Mouse (Mus musculus): ENCODE results near the gene Creb3. TPM values are rescaled to one million over a fixed set of nuclear protein-coding genes. Genes with fewer than 3 reads are reported as not detected.

The Creb3 gene
- polyA plus RNA-seq (2012; rRNA removed) = 93.5 and 113 TPM in 2 replicates

DNA sequence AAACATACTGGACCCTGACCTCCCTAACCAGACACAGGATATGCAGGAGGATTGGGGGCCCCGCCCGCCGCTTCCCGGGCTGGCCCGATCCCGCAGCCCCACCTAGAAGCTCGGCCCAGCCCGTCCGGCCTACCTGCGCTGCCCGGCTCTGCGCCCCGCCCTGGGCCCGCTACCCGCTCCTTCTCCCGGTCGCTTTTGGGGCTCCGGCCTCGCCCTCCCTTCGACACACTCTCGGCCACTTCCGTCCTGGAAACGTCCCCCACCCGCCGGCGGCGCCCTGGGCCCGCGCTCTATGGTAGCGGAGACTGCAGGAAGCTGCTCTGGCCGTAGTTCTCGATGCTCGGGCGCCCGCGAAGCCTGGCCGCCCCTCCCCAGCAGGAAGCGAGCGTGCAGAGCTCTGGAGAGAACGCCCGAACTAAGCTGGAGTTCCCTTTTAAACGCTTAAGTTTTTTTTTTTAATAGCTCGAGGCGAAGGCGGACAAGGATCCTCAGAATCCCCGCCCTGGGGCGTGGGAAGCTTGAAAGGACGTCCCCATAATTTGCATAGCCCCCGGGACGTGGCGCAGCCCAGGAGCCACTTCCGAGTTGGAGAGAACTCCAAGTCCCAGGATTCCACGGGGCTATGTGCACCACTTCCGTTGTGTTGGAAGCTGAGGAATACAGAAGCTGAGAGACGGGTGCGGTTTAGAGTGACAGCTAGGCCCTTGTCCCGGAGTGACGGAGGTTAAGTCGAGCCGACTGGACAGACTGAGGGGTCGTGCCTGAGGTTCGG, at the start of gene Creb3, which contains the start of gene Tln1:
Gene Creb3, plus strand, starts transcription at position 336 of the 772 bp plus-strand sequence.
Gene Tln1, minus strand, starts transcription at position 695 of the 772 bp plus-strand sequence.

DNA sequence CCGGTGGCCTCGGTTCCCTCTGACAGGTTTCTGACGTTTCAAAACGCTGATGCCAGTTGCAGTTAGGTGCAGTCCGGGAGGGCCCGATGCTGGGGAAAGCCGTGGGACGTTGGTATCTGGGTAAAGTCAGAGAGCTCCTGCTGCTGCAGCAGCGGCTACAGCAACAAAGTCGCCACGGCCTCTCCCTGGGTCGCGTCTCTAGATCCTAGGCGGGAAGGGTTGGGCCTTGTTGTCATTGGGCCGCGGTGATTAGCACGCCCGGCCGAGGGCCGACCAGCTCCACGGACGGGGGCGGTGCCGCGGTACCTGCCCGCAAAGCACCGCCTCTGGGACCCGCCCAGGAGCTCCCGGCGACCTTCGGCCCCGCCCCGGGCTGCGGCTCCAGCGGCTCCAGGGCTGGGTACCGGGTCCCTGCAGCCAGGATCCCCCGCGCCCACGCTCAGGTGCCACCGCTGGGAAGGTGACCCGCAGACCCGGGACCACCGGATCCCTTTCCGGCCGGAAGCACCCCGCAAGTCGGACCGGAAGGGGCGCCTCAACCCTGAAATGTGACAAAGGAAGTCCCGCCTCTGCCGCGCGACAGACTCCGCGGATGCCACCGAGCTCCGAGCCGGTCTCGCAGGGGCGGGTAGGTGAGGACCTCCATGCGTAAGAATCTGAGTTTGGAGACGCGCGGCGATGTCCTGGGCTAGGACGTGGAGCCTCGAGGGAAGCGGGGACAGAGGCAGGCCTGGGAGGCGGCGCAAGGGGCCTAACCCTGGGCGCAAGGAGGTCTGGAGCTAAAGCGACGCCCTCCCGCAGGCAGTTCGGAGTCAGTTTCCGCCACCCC, 16.5 kb downstream of the Creb3 start, which contains the start of the genes Rgp1 and Gba2:
Gene Rgp1, plus strand, starts transcription at position 340 of the 829 bp plus-strand sequence.
Gene Gba2, minus strand, starts transcription at position 498 of the 829 bp plus-strand sequence.

DNA sequence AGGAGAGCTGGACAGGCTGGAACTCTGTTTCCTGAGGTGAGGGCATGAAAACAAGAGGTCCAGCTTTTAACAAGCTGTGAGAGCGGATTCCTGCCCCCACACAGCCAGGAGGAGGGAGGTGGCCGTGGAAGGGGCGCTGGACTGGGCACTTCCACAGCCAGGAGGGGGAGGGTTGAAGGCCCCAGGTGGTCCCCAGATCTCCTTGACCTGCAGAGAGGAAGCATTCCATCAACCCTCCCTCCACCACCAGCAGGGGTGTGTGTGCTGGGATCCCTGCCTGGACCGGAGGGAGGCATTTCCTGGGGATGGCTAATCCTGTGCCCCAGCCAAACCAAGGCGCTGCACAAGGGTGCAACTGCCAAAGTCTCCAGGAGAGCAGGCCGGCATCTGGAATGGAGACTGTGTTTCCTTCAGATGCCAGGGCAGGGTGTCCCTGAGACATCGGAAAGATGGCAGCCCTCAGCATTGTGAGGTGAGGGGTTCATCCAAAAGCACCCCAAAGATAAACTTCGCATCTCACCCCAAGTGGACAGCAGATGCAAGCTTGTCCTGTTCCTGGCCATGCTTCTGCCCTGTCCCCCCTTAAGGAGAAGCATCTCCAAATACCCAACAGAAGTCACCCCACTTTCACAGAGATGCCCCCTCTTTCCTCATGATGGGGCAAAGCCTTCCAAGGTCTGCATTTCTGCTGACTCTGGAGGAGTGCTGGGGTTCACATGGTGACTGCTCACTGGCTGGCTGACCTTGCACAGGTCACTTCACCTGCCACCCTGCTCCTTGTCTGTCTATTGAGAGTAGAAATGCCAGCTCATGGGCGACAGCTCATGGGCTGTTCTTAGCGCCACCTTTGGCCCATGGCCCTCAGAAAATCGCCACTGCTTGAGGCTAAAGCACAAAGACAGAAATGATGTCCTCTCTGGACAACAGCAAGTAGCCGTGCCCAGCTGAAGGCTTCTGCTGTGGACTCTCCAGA, 22.6 kb downstream of the Creb3 start, which contains the start of gene Msmp:
Gene Msmp, minus strand, starts transcription at position 51 of the 973 bp plus-strand sequence.

Other genes starting within 250 kb of the Creb3 start
- gene Rusc2, start 180.4 kb upstream of the Creb3 start, polyA plus RNA-seq (2012; rRNA removed) = 20.9 and 23.1 TPM in 2 replicates
- 0.08 TPM in 1 of 2 replicates, not detected in the other for gene Fam166b, start 133.2 kb upstream of the Creb3 start, polyA plus RNA-seq (2012; rRNA removed)
- gene Tesk1, start 120.4 kb upstream of the Creb3 start, polyA plus RNA-seq (2012; rRNA removed) = 90.2 and 100 TPM in 2 replicates
- gene Cd72, start 107.7 kb upstream of the Creb3 start, polyA plus RNA-seq (2012; rRNA removed) = 3.6 and 6.6 TPM in 2 replicates
- 0.54 and 1.1 TPM in 2 replicates for gene Sit1, start 78.6 kb upstream of the Creb3 start, polyA plus RNA-seq (2012; rRNA removed)
- gene Ccdc107, start 69.4 kb upstream of the Creb3 start, polyA plus RNA-seq (2012; rRNA removed) = 347 and 577 TPM in 2 replicates
- gene Arhgef39, start 62.6 kb upstream of the Creb3 start, polyA plus RNA-seq (2012; rRNA removed) = 49.5 and 64.1 TPM in 2 replicates
- 70.7 and 71.6 TPM in 2 replicates for gene Car9, start 55.4 kb upstream of the Creb3 start, polyA plus RNA-seq (2012; rRNA removed)
- gene Tpm2, start 38.6 kb upstream of the Creb3 start, polyA plus RNA-seq (2012; rRNA removed) = 199 and 235 TPM in 2 replicates
- 98.4 and 102 TPM in 2 replicates for gene Tln1, start 359 bp downstream of the Creb3 start, polyA plus RNA-seq (2012; rRNA removed)
- 56.1 and 75.5 TPM in 2 replicates for gene Rgp1, start 16.4 kb downstream of the Creb3 start, polyA plus RNA-seq (2012; rRNA removed)
- 13.0 and 13.3 TPM in 2 replicates for gene Gba2, start 16.5 kb downstream of the Creb3 start, polyA plus RNA-seq (2012; rRNA removed)
- gene Msmp, start 22.2 kb downstream of the Creb3 start, polyA plus RNA-seq (2012; rRNA removed) = 0.17 TPM in 1 of 2 replicates, not detected in the other
- gene Npr2, start 69.6 kb downstream of the Creb3 start, polyA plus RNA-seq (2012; rRNA removed) = 18.2 and 19.2 TPM in 2 replicates
- 1.1 and 1.9 TPM in 2 replicates for gene Spag8, start 91.3 kb downstream of the Creb3 start, polyA plus RNA-seq (2012; rRNA removed)
- gene Hint2, start 94.1 kb downstream of the Creb3 start, polyA plus RNA-seq (2012; rRNA removed) = 72.2 and 79.4 TPM in 2 replicates
- gene Tmem8b, start 106.6 kb downstream of the Creb3 start, polyA plus RNA-seq (2012; rRNA removed) = 9.2 and 11.0 TPM in 2 replicates
- 0.10 TPM in 1 of 2 replicates, not detected in the other for gene Fam221b, start 106.8 kb downstream of the Creb3 start, polyA plus RNA-seq (2012; rRNA removed)
- not detected in 2 replicates for gene Olfr70, start 138.5 kb downstream of the Creb3 start, polyA plus RNA-seq (2012; rRNA removed)
- gene Olfr71, start 147.9 kb downstream of the Creb3 start, polyA plus RNA-seq (2012; rRNA removed) = not detected in 2 replicates
- gene Hrct1, start 164.9 kb downstream of the Creb3 start, polyA plus RNA-seq (2012; rRNA removed) = 2.2 and 3.1 TPM in 2 replicates
- gene Spaar, start 167.7 kb downstream of the Creb3 start, polyA plus RNA-seq (2012; rRNA removed) = 0.89 and 1.2 TPM in 2 replicates
- not detected in 2 replicates for gene Olfr159, start 208.7 kb downstream of the Creb3 start, polyA plus RNA-seq (2012; rRNA removed)